ENCODE assay signal across 12 mouse cellular contexts in the genomic region with DNA sequence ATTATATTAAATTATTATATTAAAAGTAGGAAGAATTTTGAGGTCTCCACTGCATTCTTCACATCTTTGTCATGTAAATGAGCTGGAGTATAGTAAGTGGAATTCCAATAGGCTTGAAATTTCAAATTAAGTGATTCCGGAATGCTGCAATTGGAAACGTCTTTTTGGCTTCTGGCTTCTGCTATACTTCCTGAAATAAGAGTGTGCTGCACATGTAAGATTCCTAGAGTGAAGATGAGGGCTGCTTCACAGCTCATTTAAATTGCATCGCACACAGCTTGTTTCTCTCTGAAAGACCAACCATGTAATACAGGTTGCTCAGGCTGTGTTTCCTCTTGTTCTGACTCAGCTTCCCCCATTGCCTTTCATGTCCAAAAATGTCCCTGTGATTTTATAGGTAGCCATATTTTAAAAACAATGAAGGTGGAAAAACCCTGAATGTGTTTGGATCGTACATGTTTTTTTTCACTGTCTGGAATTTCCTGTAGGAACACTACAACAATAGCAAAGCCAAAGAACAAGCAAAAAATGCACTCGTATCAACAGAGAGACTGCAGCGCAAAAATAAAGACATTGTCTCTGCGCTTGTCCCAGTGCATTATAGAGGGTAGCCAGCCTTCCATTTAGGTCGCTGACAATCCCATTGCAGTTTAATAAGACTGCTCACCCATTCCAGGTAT. TPM values are rescaled to one million over a fixed set of nuclear protein-coding genes. Genes with fewer than 3 reads are reported as not detected.
DNase-seq lines count a peak whose midpoint lies in the region; ATAC-seq and TF ChIP-seq lines count a peak whose summit lies in the region.
"Had no signal": no experiment of that assay in that cellular context is flagged by ENCODE, and none has a peak within 500 bp of the region (broad histone marks: within the 10 kb centered on the region; RNA-seq: fewer than 3 reads in every experiment).

No protein-coding gene starts in this region.

- intact Hi-C loops in heart, postnatal 25 days (cut with DNase I): no loop called here

- dilution Hi-C loops in CH12.LX (cut with MboI; ENCODE audit: extremely low pct_ligation_motif_present, extremely low pct_unique_long_range_greater_than_20kb, low sequenced_read_pairs): no loop called here

- no peak for ATAC-seq in heart, embryonic 14.5 days (ENCODE audit: insufficient number of reproducible peaks, insufficient read depth, low FRiP score, low read depth)
- no peak for ATAC-seq in kidney, postnatal 0 days (replicated peaks; ENCODE audit: low FRiP score, low read depth)
- ATAC-seq: midbrain, embryonic 13.5 days; Patski had no signal

- no peaks in the 10 kb centered on the region for H3K27me3 ChIP-seq in heart, embryonic 14.5 days (ENCODE audit: control insufficient read depth, insufficient read depth, low read length)
- no peaks in the 10 kb centered on the region for H3K27me3 ChIP-seq in kidney, postnatal 0 days (ENCODE audit: insufficient read depth, low read length)
- no peaks in the 10 kb centered on the region for H3K27me3 ChIP-seq in CH12.LX (replicated peaks)
- H3K27me3 ChIP-seq: midbrain, embryonic 13.5 days; Patski had no signal

- TF ChIP-seq CTCF in kidney, postnatal 0 days (IDR thresholded peaks at IDR 0.05; ENCODE audit: low read depth): no peak
- TF ChIP-seq CTCF in CH12.LX (conservative IDR thresholded peaks at IDR 0.05 in 1 of 2, IDR thresholded peaks at IDR 0.05 in 1 of 2; ENCODE audit: low read depth in 2 of 2, low read length in 2 of 2): no peak

- no peak for DNase-seq in heart, postnatal 25 days (ENCODE audit: low spot score)
- DNase-seq in kidney, postnatal 0 days (ENCODE audit: low spot score): peak; percentile 51
- DNase-seq in kidney, postnatal 25 days: no peak
- DNase-seq in CH12.LX (ENCODE audit: extremely low read depth): peak; percentile 6
- DNase-seq in adrenal gland, adult 2 months: no peak
- no peak for DNase-seq in urinary bladder, adult 2 months (ENCODE audit: low spot score)
- DNase-seq: cerebellum, adult 9-10 months; liver had no signal

- in situ Hi-C loops in CH12.LX (cut with MboI; ENCODE audit: low pct_ligation_motif_present, low pct_unique_long_range_greater_than_20kb, low sequenced_read_pairs): no loop called here

- H3K9me3 ChIP-seq in heart, embryonic 14.5 days (ENCODE audit: control insufficient read depth, low read length): no peaks in the 10 kb centered on the region
- H3K9me3 ChIP-seq in kidney, postnatal 0 days (replicated peaks; ENCODE audit: low read length): no peaks in the 10 kb centered on the region
- H3K9me3 ChIP-seq in CH12.LX (replicated peaks; ENCODE audit: low read length): peaks cover 2% of the 10 kb centered on the region
- H3K9me3 ChIP-seq: midbrain, embryonic 13.5 days had no signal

- no peak for TF ChIP-seq RAD21 in CH12.LX (IDR thresholded peaks at IDR 0.05; ENCODE audit: low read depth, low read length)

- no peaks in the 10 kb centered on the region for H3K79me2 ChIP-seq in CH12.LX (replicated peaks; ENCODE audit: control insufficient read depth, extremely low read depth, insufficient read depth, poor library complexity, severe bottlenecking)

- H3K4me3 ChIP-seq in heart, embryonic 14.5 days (ENCODE audit: control insufficient read depth in 1 of 2, insufficient read depth in 1 of 2, low read depth in 1 of 2, low read length in 2 of 2): no peak overlapping the region
- H3K4me3 ChIP-seq in kidney, postnatal 0 days (replicated peaks; ENCODE audit: low read depth, low read length): no peak overlapping the region
- H3K4me3 ChIP-seq in CH12.LX (replicated peaks in 1 of 3; ENCODE audit: low read depth in 2 of 3, low read length in 2 of 3, poor library complexity in 1 of 3): no peak overlapping the region
- no peak overlapping the region for H3K4me3 ChIP-seq in brown adipose tissue, adult 24 weeks (ENCODE audit: insufficient read depth, low read depth, low read length)
- H3K4me3 ChIP-seq: midbrain, embryonic 13.5 days had no signal

- H3K27ac ChIP-seq in heart, embryonic 14.5 days (replicated peaks in 1 of 2; ENCODE audit: control insufficient read depth in 1 of 2, insufficient read depth in 1 of 2, low read depth in 2 of 2, low read length in 2 of 2): peak overlapping the region; percentile 53 to 67
- no peak overlapping the region for H3K27ac ChIP-seq in kidney, postnatal 0 days
- H3K27ac ChIP-seq in CH12.LX (ENCODE audit: insufficient read depth, low read depth): no peak overlapping the region
- H3K27ac ChIP-seq in brown adipose tissue, adult 24 weeks (replicated peaks; ENCODE audit: low read depth, low read length): peak overlapping the region; percentile 95

- peaks cover 0 to 7% of the 10 kb centered on the region in 2 experiments; a peak in 2 of 4 replicates for H3K4me1 ChIP-seq in heart, embryonic 14.5 days (ENCODE audit: control insufficient read depth in 2 of 2, insufficient read depth in 2 of 2, low read length in 2 of 2)
- H3K4me1 ChIP-seq in kidney, postnatal 0 days (replicated peaks; ENCODE audit: insufficient read depth, low read length): no peaks in the 10 kb centered on the region
- no peaks in the 10 kb centered on the region for H3K4me1 ChIP-seq in CH12.LX (ENCODE audit: control insufficient read depth in 1 of 2, insufficient read depth in 2 of 2)
- peaks cover 7% of the 10 kb centered on the region for H3K4me1 ChIP-seq in brown adipose tissue, adult 24 weeks (ENCODE audit: control insufficient read depth, insufficient read depth, insufficient read length, low read length)

- 74% methylated on average over 8 of the region's 8 CpGs for WGBS in heart, embryonic 14.5 days
- 58% methylated on average over 8 of the region's 8 CpGs for WGBS in kidney, postnatal 0 days

- no peak for TF ChIP-seq POLR2A in CH12.LX (IDR thresholded peaks at IDR 0.05; ENCODE audit: low read depth, low read length)

- no peaks in the 10 kb centered on the region for H3K36me3 ChIP-seq in heart, embryonic 14.5 days (ENCODE audit: control insufficient read depth, insufficient read depth, low read length)
- H3K36me3 ChIP-seq in kidney, postnatal 0 days (ENCODE audit: insufficient read depth, low read length): no peaks in the 10 kb centered on the region
- H3K36me3 ChIP-seq in CH12.LX (replicated peaks in 1 of 2; ENCODE audit: control insufficient read depth in 1 of 2, insufficient read depth in 1 of 2, low read length in 1 of 2): no peaks in the 10 kb centered on the region
- H3K36me3 ChIP-seq: midbrain, embryonic 13.5 days had no signal

- H3K4me2 ChIP-seq in heart, embryonic 14.5 days (ENCODE audit: low read length): no peak overlapping the region
- 0 out of 2 replicates have a peak overlapping the region, but pooled peaks have one; percentile 5 for H3K4me2 ChIP-seq in kidney, postnatal 0 days (ENCODE audit: low read length)
- H3K4me2 ChIP-seq in CH12.LX (ENCODE audit: insufficient read depth, low read depth, poor library complexity, severe bottlenecking): no peak overlapping the region
- H3K4me2 ChIP-seq: midbrain, embryonic 13.5 days had no signal

- no peak overlapping the region for H3K9ac ChIP-seq in heart, embryonic 14.5 days (ENCODE audit: low read length)
- H3K9ac ChIP-seq in kidney, postnatal 0 days (ENCODE audit: low read depth, low read length): no peak overlapping the region
- no peak overlapping the region for H3K9ac ChIP-seq in CH12.LX (ENCODE audit: insufficient read depth, low read depth)
- H3K9ac ChIP-seq: midbrain, embryonic 13.5 days had no signal

- TF ChIP-seq EP300 in CH12.LX (IDR thresholded peaks at IDR 0.05; ENCODE audit: low read length): no peak

TF ChIP-seq in CH12.LX, 34 proteins besides CTCF, POLR2A, EP300 and RAD21:
- TF ChIP-seq ZNF384 (IDR thresholded peaks at IDR 0.05; ENCODE audit: low read depth, low read length) (no peak), IRF4 (IDR thresholded peaks at IDR 0.05; ENCODE audit: low read depth, low read length) (no peak), CHD1 (IDR thresholded peaks at IDR 0.05; ENCODE audit: low read depth, low read length) (no peak), NELFE (IDR thresholded peaks at IDR 0.05; ENCODE audit: low read depth, low read length) (no peak), POLR2AphosphoS2 (IDR thresholded peaks at IDR 0.05; ENCODE audit: low read depth, low read length) (no peak), NRF1 (IDR thresholded peaks at IDR 0.05; ENCODE audit: low read depth, low read length) (no peak), E2F4 (IDR thresholded peaks at IDR 0.05; ENCODE audit: insufficient replicate concordance, low read depth, low read length) (no peak), PAX5 (IDR thresholded peaks at IDR 0.05; ENCODE audit: low read length) (no peak), JUN (IDR thresholded peaks at IDR 0.05; ENCODE audit: insufficient read depth, low read depth, low read length) (no peak), ETS1 (conservative IDR thresholded peaks at IDR 0.05; ENCODE audit: low read depth, low read length) (no peak), USF2 (conservative IDR thresholded peaks at IDR 0.05; ENCODE audit: low read depth, low read length) (no peak), HCFC1 (IDR thresholded peaks at IDR 0.05; ENCODE audit: low read depth, low read length) (no peak), MYC (IDR thresholded peaks at IDR 0.05; ENCODE audit: low read depth, low read length) (no peak)

RNA-seq across cellular contexts. Expression of gene Bcl10, which starts 58.4 kb away (rescaled TPM):
- 40.2 and 44.0 TPM in 2 replicates for polyA plus RNA-seq in heart, embryonic 14.5 days (2014; fragmentation: Nextera tagmentation; extraction: Ambion mirVana)
- total RNA-seq in heart, postnatal 25 days (2021): 10 to 100 TPM; 18.1 to 20.4 TPM
- 57.7 and 62.2 TPM in 2 replicates for polyA plus RNA-seq in kidney, postnatal 0 days (2015; fragmentation: Nextera tagmentation; extraction: Ambion mirVana)
- total RNA-seq in CH12.LX (2012; rRNA removed): 68.8 and 73.6 TPM in 2 replicates
- total RNA-seq in CH12.LX (2014; rRNA removed): 166 and 177 TPM in 2 replicates
- polyA plus RNA-seq in CH12.LX (2012; ENCODE audit: insufficient read length, low read depth): 79.0 and 103 TPM in 2 replicates
- 14.5 and 17.8 TPM in 2 replicates for polyA plus RNA-seq in brown adipose tissue, adult 24 weeks (2012; ENCODE audit: insufficient read depth, insufficient read length, missing spikeins)
- total RNA-seq in adrenal gland, adult 2 months (2021): 10 to 100 TPM; 20.7 to 23.9 TPM
- polyA plus RNA-seq in adrenal gland, adult 2 months (2012; rRNA removed): 3.6 and 4.1 TPM in 2 replicates
- 24.3 and 25.7 TPM in 2 replicates for polyA plus RNA-seq in urinary bladder, adult 2 months (2012; rRNA removed)

Comparison
In these comparisons a context has a peak if more than half of its experiments do, and no peak if none do; other contexts are left out.
1. DNase-seq: peak in kidney, postnatal 0 days (single experiment) and CH12.LX (single experiment); none in heart, postnatal 25 days (single experiment), kidney, postnatal 25 days (0 of 2), adrenal gland, adult 2 months (single experiment) and urinary bladder, adult 2 months (single experiment).
2. H3K27ac ChIP-seq: peak in heart, embryonic 14.5 days (2 of 2) and brown adipose tissue, adult 24 weeks (single experiment); none in kidney, postnatal 0 days (single experiment) and CH12.LX (single experiment).